Mouse (Mus musculus) hindbrain, embryonic 15.5 days (tissue): ENCODE measurements around the gene Rtcb. TPM values are rescaled to one million over a fixed set of nuclear protein-coding genes. Genes with fewer than 3 reads are reported as not detected.

ENCODE experiments used
- ATAC-seq: fragments of 200-750 bp; cut with Nextera tagmentation; 2 replicates; pipeline ENCODE4 v1.8.0; 2017; ENCODE audit warnings: low read depth, moderate number of reproducible peaks, moderate TSS enrichment; ENCODE audit not compliant: low FRiP score
- H3K27ac ChIP-seq: fragments of 300-500 bp; sonication (generic); replicated peaks from 2 replicates; pipeline ENCODE4 v1.5.1; 2015; ENCODE audit warnings: mild to moderate bottlenecking, inconsistent platforms
- H3K27me3 ChIP-seq: fragments of 300-500 bp; sonication (generic); 2 replicates; pipeline ENCODE4 v1.6.1; 2015; ENCODE audit warnings: control low read depth, inconsistent platforms
- H3K36me3 ChIP-seq: fragments of 300-500 bp; sonication (generic); 2 replicates; pipeline ENCODE4 v1.6.1; 2015; ENCODE audit warnings: control low read depth, inconsistent platforms
- H3K4me1 ChIP-seq: fragments of 300-500 bp; sonication (generic); replicated peaks from 2 replicates; pipeline ENCODE4 v1.6.1; 2015; ENCODE audit warnings: control low read depth, inconsistent platforms
- H3K4me2 ChIP-seq: fragments of 300-500 bp; sonication (generic); 2 replicates; pipeline ENCODE4 v1.6.1; 2015; ENCODE audit warnings: moderate library complexity, mild to moderate bottlenecking, inconsistent platforms
- H3K4me3 ChIP-seq: fragments of 300-500 bp; sonication (generic); 2 replicates; pipeline ENCODE4 v1.5.1; 2015; ENCODE audit warnings: mild to moderate bottlenecking, inconsistent platforms
- H3K9ac ChIP-seq: fragments of 300-500 bp; sonication (generic); 2 replicates; pipeline ENCODE4 v1.6.1; 2015; ENCODE audit warnings: inconsistent platforms
- H3K9me3 ChIP-seq: fragments of 300-500 bp; sonication (generic); 2 replicates; pipeline ENCODE4 v1.6.1; 2016; ENCODE audit warnings: control low read depth, inconsistent platforms
- WGBS: fragments of 180-500 bp; shearing (Covaris S2); methylation state at CpG from one replicate; pipeline ENCODE4 v1.1.7; 2015; 5-methylcytosine and 5-hydroxymethylcytosine counted together
- polyA plus RNA-seq: library from polyadenylated mRNA; unstranded; fragments of >200 nt; fragmentation: Nextera tagmentation; extraction: Ambion mirVana; gene quantifications from 2 replicates; pipeline ENCODE4 v1.2.1, GENCODE M21; 2015

Rtcb gene
- polyA plus RNA-seq = 162 and 171 TPM in 2 replicates

- peaks cover 16% of the 10 kb centered on the region for H3K36me3 ChIP-seq
- no peaks in the 10 kb centered on the region for H3K9me3 ChIP-seq
- H3K27ac ChIP-seq = peak within 1 kb of the TSS; percentile 87
- H3K4me3 ChIP-seq = peak within 1 kb of the TSS; percentile 99
- H3K27me3 ChIP-seq = no peaks in the 10 kb centered on the region; the same call in 1 of the 2 replicates
- WGBS = under 1% methylated on average over 38 of the region's 38 CpGs
- ATAC-seq = peak; percentile 92
- peak within 1 kb of the TSS; percentile 91 for H3K9ac ChIP-seq
- peak within 1 kb of the TSS; percentile 86 for H3K4me2 ChIP-seq
- H3K4me1 ChIP-seq = peaks cover 27% of the 10 kb centered on the region
These were observed at the start of gene Rtcb for GRCm38 (mm10) chr10:85957464-85957950. Gene Rtcb, minus strand, starts transcription at chr10:85957823.

GRCm38 (mm10) chr10:86006455-86006854 lies 48.8 kb upstream of the Rtcb start:
- no peaks in the 10 kb centered on the region for H3K36me3 ChIP-seq
- no peak overlapping the region for H3K9ac ChIP-seq
- no peaks in the 10 kb centered on the region for H3K27me3 ChIP-seq
- H3K4me3 ChIP-seq = no peak overlapping the region
- no peaks in the 10 kb centered on the region for H3K4me1 ChIP-seq
- H3K4me2 ChIP-seq = no peak overlapping the region
- WGBS = 62% methylated on average over 5 of the region's 5 CpGs
- no peak for ATAC-seq
- no peak overlapping the region for H3K27ac ChIP-seq
- no peaks in the 10 kb centered on the region for H3K9me3 ChIP-seq

GRCm38 (mm10) chr10:86000447-86000846 lies 42.8 kb upstream of the Rtcb start:
- WGBS = 94% methylated on average over 4 of the region's 4 CpGs
- Histone ChIP-seq H3K9ac (no peak overlapping the region), H3K4me3 (no peak overlapping the region), H3K9me3 (no peaks in the 10 kb centered on the region), H3K27me3 (no peaks in the 10 kb centered on the region), H3K36me3 (no peaks in the 10 kb centered on the region), H3K27ac (no peak overlapping the region), H3K4me1 (no peaks in the 10 kb centered on the region), H3K4me2 (no peak overlapping the region)
- no peak for ATAC-seq

- WGBS = 87% methylated on average over 5 of the region's 5 CpGs
- ATAC-seq = no peak
- H3K27ac ChIP-seq = no peak overlapping the region
- no peaks in the 10 kb centered on the region for H3K9me3 ChIP-seq
- no peaks in the 10 kb centered on the region for H3K36me3 ChIP-seq
- no peak overlapping the region for H3K9ac ChIP-seq
- no peak overlapping the region for H3K4me2 ChIP-seq
- H3K27me3 ChIP-seq = no peaks in the 10 kb centered on the region
- no peaks in the 10 kb centered on the region for H3K4me1 ChIP-seq
- no peak overlapping the region for H3K4me3 ChIP-seq
These were observed 37.0 kb upstream of the Rtcb start for GRCm38 (mm10) chr10:85994543-85995104.

GRCm38 (mm10) chr10:85993836-85994235 lies 36.2 kb upstream of the Rtcb start:
- no peaks in the 10 kb centered on the region for H3K27me3 ChIP-seq
- H3K4me2 ChIP-seq = no peak overlapping the region
- no peaks in the 10 kb centered on the region for H3K9me3 ChIP-seq
- H3K9ac ChIP-seq = no peak overlapping the region
- H3K36me3 ChIP-seq = no peaks in the 10 kb centered on the region
- H3K27ac ChIP-seq = no peak overlapping the region
- no peaks in the 10 kb centered on the region for H3K4me1 ChIP-seq
- 92% methylated on average over 9 of the region's 9 CpGs for WGBS
- no peak for ATAC-seq
- H3K4me3 ChIP-seq = no peak overlapping the region

- Histone ChIP-seq H3K4me3 (no peak overlapping the region), H3K4me2 (no peak overlapping the region), H3K9ac (no peak overlapping the region), H3K4me1 (no peaks in the 10 kb centered on the region), H3K27ac (no peak overlapping the region), H3K36me3 (no peaks in the 10 kb centered on the region), H3K9me3 (no peaks in the 10 kb centered on the region), H3K27me3 (no peaks in the 10 kb centered on the region)
- 94% methylated on average over 4 of the region's 4 CpGs for WGBS
- no peak for ATAC-seq
These were observed 34.8 kb upstream of the Rtcb start for GRCm38 (mm10) chr10:85992412-85992811.

GRCm38 (mm10) chr10:85989412-85990115 lies 31.9 kb upstream of the Rtcb start:
- H3K36me3 ChIP-seq = no peaks in the 10 kb centered on the region
- ATAC-seq = no peak
- H3K4me3 ChIP-seq = no peak overlapping the region
- H3K4me2 ChIP-seq = no peak overlapping the region
- no peaks in the 10 kb centered on the region for H3K4me1 ChIP-seq
- H3K27me3 ChIP-seq = no peaks in the 10 kb centered on the region
- H3K9me3 ChIP-seq = no peaks in the 10 kb centered on the region
- H3K9ac ChIP-seq = no peak overlapping the region
- H3K27ac ChIP-seq = no peak overlapping the region
- WGBS = 78% methylated on average over 6 of the region's 6 CpGs

GRCm38 (mm10) chr10:85972915-85973314 lies 15.3 kb upstream of the Rtcb start:
- 68% methylated on average over 4 of the region's 4 CpGs for WGBS
- H3K27ac ChIP-seq = no peak overlapping the region

GRCm38 (mm10) chr10:85971826-85972225 lies 14.2 kb upstream of the Rtcb start:
- Histone ChIP-seq H3K4me2 (no peak overlapping the region), H3K27me3 (no peaks in the 10 kb centered on the region), H3K27ac (no peak overlapping the region), H3K9ac (no peak overlapping the region), H3K4me1 (no peaks in the 10 kb centered on the region), H3K4me3 (no peak overlapping the region), H3K9me3 (no peaks in the 10 kb centered on the region), H3K36me3 (no peaks in the 10 kb centered on the region)
- no peak for ATAC-seq
- 91% methylated on average over 9 of the region's 9 CpGs for WGBS

More at GRCm38 (mm10) chr10:85972915-85973314, 15.3 kb upstream of the Rtcb start:
- Histone ChIP-seq H3K4me1 (no peaks in the 10 kb centered on the region), H3K4me2 (no peak overlapping the region), H3K36me3 (no peaks in the 10 kb centered on the region), H3K27me3 (no peaks in the 10 kb centered on the region), H3K9me3 (no peaks in the 10 kb centered on the region), H3K9ac (no peak overlapping the region), H3K4me3 (no peak overlapping the region)
- no peak for ATAC-seq

GRCm38 (mm10) chr10:85969894-85970620 lies 12.4 kb upstream of the Rtcb start:
- Histone ChIP-seq H3K9me3 (no peaks in the 10 kb centered on the region), H3K27me3 (no peaks in the 10 kb centered on the region), H3K4me1 (no peaks in the 10 kb centered on the region), H3K4me2 (no peak overlapping the region), H3K4me3 (no peak overlapping the region), H3K9ac (no peak overlapping the region), H3K27ac (no peak overlapping the region), H3K36me3 (no peaks in the 10 kb centered on the region)
- 61% methylated on average over 8 of the region's 8 CpGs for WGBS
- no peak for ATAC-seq

GRCm38 (mm10) chr10:85968731-85969130 lies 11.1 kb upstream of the Rtcb start:
- Histone ChIP-seq H3K4me3 (no peak overlapping the region), H3K36me3 (no peaks in the 10 kb centered on the region), H3K27me3 (no peaks in the 10 kb centered on the region), H3K4me1 (no peaks in the 10 kb centered on the region), H3K4me2 (no peak overlapping the region), H3K9ac (no peak overlapping the region), H3K27ac (no peak overlapping the region), H3K9me3 (no peaks in the 10 kb centered on the region)
- no peak for ATAC-seq
- 54% methylated on average over 2 of the region's 2 CpGs for WGBS

- Histone ChIP-seq H3K27me3 (no peaks in the 10 kb centered on the region), H3K36me3 (no peaks in the 10 kb centered on the region), H3K4me2 (no peak overlapping the region), H3K4me1 (no peaks in the 10 kb centered on the region), H3K27ac (no peak overlapping the region), H3K9ac (no peak overlapping the region), H3K4me3 (no peak overlapping the region), H3K9me3 (no peaks in the 10 kb centered on the region)
- 13% methylated on average over 7 of the region's 7 CpGs for WGBS
- peak; percentile 83; the same call in 1 of the 2 replicates for ATAC-seq
These were observed 10.6 kb upstream of the Rtcb start for GRCm38 (mm10) chr10:85968157-85968634.
